Mouse (Mus musculus) small intestine, adult 2 months (tissue): ENCODE results near the gene Robo2.

ENCODE experiments used
- CTCF ChIP-seq: fragments of 200-500 bp; IDR thresholded peaks from 2 replicates; pipeline ENCODE4 v1.5.1; 2012; ENCODE audit warnings: low read depth, mild to moderate bottlenecking, control low read depth, inconsistent platforms, low read length, moderate library complexity, mixed read lengths; ENCODE audit not compliant: insufficient replicate concordance, insufficient read length; ENCODE audit errors: extremely low read depth
- POLR2A ChIP-seq: fragments of 200-500 bp; IDR thresholded peaks from 2 replicates; pipeline ENCODE4 v1.6.1; 2012; ENCODE audit warnings: low read depth, mild to moderate bottlenecking, control low read depth, inconsistent platforms, low read length, moderate library complexity

DNA sequence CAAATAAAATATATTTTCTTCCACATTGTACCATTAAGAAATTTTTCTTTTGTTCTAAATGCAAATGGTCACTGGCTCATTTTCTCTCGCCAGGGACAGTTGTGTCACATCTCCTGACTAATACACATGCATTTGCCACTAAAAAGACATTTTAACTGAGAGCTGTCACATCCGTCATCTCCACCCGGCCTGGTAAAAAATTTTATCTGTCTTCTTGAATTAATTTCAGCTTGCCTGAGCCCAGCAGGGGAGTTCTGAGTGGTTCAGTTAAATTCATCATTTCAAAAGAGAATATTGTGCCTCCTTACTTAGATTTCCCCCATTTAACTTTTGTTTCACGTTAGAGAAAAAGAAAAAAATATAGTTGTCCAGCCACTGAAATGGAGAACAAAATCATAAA is 98.4 kb downstream of the Robo2 start:
- TF ChIP-seq CTCF (no peak), POLR2A (no peak)
